Mouse (Mus musculus) urinary bladder, postnatal 14 days (tissue): Measurements from ENCODE around the gene 4833439L19Rik.
A peak's percentile ranks its signal among the peaks of the same experiment; 100 is the strongest.

ENCODE experiments used
- DNase-seq: peaks from one replicate; pipeline ENCODE4 v3.0.0; 2021; ENCODE audit warnings: low spot score

4833439L19Rik gene

GRCm38 (mm10) chr13:54582126-54582525, 16.9 kb upstream of the 4833439L19Rik start:
- no peak for DNase-seq

GRCm38 (mm10) chr13:54581385-54581784, 16.1 kb upstream of the 4833439L19Rik start:
- DNase-seq, result no peak

GRCm38 (mm10) chr13:54577652-54578507, 12.6 kb upstream of the 4833439L19Rik start:
- no peak for DNase-seq

- DNase-seq, result no peak
Measured at GRCm38 (mm10) chr13:54575489-54575888, 10.3 kb upstream of the 4833439L19Rik start.

GRCm38 (mm10) chr13:54574854-54575481, 9.7 kb upstream of the 4833439L19Rik start, which contains the start of gene Arl10:
TSS of gene Arl10 (plus strand) at chr13:54575015.
- DNase-seq, result peak; percentile 75

GRCm38 (mm10) chr13:54572621-54573020, 7.4 kb upstream of the 4833439L19Rik start:
- no peak for DNase-seq

- no peak for DNase-seq
Measured at GRCm38 (mm10) chr13:54571637-54572036, 6.4 kb upstream of the 4833439L19Rik start.

- DNase-seq, result no peak
Measured at GRCm38 (mm10) chr13:54570736-54571135, 5.5 kb upstream of the 4833439L19Rik start.

GRCm38 (mm10) chr13:54569282-54569681, 4.0 kb upstream of the 4833439L19Rik start:
- DNase-seq, result no peak

GRCm38 (mm10) chr13:54568380-54568779, 3.1 kb upstream of the 4833439L19Rik start:
- DNase-seq, result no peak

- peak; percentile 61 for DNase-seq
Measured at GRCm38 (mm10) chr13:54565594-54566345, 535 bp upstream of the 4833439L19Rik start.

GRCm38 (mm10) chr13:54564232-54565200, 719 bp downstream of the 4833439L19Rik start:
- DNase-seq, result peak; percentile 15

- DNase-seq, result no peak
Measured at GRCm38 (mm10) chr13:54562562-54562961, 2.7 kb downstream of the 4833439L19Rik start.

- no peak for DNase-seq
Measured at GRCm38 (mm10) chr13:54560608-54561007, 4.6 kb downstream of the 4833439L19Rik start.

GRCm38 (mm10) chr13:54559656-54560055, 5.6 kb downstream of the 4833439L19Rik start:
- no peak for DNase-seq

GRCm38 (mm10) chr13:54557652-54558051, 7.6 kb downstream of the 4833439L19Rik start:
- DNase-seq, result no peak

GRCm38 (mm10) chr13:54556796-54557195, 8.4 kb downstream of the 4833439L19Rik start:
- DNase-seq, result no peak

GRCm38 (mm10) chr13:54556176-54556575, 9.1 kb downstream of the 4833439L19Rik start:
- DNase-seq, result no peak

- no peak for DNase-seq
Measured at GRCm38 (mm10) chr13:54548036-54548435, 17.2 kb downstream of the 4833439L19Rik start.

GRCm38 (mm10) chr13:54532134-54532533, 33.1 kb downstream of the 4833439L19Rik start:
- DNase-seq, result no peak

- DNase-seq, result no peak
Measured at GRCm38 (mm10) chr13:54527140-54527539, 38.1 kb downstream of the 4833439L19Rik start.
